Mouse (Mus musculus) kidney, adult 2 months (tissue): ENCODE results near the gene Rasgef1c.

Source experiments
- CTCF ChIP-seq: fragments of 200-500 bp; conservative IDR thresholded peaks from 2 replicates; pipeline ENCODE4 v1.5.1; 2011; ENCODE audit warnings: low read depth, mild to moderate bottlenecking, control low read depth, low read length, moderate library complexity, mixed read lengths; ENCODE audit not compliant: insufficient read depth, insufficient read length
- POLR2A ChIP-seq: fragments of 200-500 bp; IDR thresholded peaks from one replicate; pipeline ENCODE4 v1.6.1; 2011; ENCODE audit warnings: low read depth, low read length, control low read depth

GRCm38 (mm10) chr11:49974675-49975074 lies 73.0 kb downstream of the Rasgef1c start:
- TF ChIP-seq CTCF (no peak), POLR2A (no peak)
